Mouse (Mus musculus) testis, postnatal 14 days (tissue): ENCODE data around the gene Olfr447.

ENCODE experiments used
- DNase-seq: peaks from one replicate; pipeline ENCODE4 v3.0.0; 2021; ENCODE audit warnings: low spot score

The Olfr447 gene

DNA sequence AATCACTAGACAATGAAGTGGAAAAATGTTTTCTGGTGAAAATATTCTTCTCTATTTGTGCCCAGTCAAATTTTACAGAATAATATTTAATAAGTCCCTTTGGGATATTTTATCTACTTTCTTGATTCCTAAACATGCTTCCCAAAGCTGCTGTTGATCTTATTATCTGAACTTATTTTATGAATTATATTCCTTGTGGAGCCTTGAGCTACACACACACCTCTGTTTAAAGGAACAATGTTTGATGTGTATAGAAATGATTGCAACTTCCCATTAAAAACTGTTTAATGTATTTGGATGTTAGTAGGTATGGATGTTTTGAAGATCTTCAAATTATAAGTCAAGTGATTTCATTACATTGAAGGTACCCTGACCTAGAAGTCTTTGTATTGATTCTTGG is at the start of gene Olfr447:
TSS of gene Olfr447 (plus strand) at position 301 of the 400 bp plus-strand sequence.
- no peak for DNase-seq

DNA sequence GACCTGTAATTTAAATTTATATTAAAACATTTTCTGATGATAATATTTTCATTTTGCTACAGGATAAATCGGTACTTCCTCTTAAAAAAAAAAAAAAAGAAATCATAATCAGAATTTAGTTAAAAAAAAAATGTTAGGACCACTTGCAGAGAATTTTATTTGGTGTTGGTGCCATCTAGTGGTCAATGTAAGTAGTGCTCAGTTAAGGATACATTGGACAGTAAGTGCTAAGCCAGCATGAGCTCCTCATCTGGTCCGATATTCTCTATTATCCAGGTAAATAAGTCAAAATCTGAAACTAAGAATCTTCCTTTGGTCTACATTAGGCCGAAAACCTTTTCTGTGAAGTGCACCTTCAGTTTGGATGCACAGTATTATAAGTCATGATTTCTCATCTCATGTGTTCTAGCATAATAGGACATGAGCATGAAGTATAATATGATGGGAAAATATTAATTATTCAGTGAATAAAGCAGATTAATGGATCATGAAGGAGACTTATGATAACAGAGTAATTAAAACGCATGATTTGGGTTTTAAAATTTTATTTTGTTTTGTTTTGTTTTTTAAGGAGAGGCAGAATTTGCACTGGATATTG is 48.4 kb upstream of the Olfr447 start:
- no peak for DNase-seq

DNA sequence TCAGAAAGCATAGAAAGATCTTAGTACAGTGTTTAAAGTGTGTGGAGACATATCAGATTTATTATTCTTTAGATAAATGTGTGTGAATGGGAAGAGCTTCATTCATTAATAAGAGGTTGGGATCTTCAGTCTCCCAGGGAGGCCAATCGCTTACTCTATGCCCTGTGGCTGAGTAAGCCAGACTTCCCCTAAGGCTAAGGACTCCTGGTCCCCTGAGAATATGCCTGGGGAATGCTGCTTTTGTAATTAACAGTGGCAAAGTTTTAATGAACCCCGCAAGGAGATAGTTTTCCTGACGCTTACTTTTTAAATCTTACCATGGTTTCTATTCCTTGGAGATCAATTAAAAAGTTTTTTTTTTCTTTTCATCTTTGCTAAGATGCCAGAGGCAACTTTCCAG is 39.0 kb upstream of the Olfr447 start:
- no peak for DNase-seq

DNA sequence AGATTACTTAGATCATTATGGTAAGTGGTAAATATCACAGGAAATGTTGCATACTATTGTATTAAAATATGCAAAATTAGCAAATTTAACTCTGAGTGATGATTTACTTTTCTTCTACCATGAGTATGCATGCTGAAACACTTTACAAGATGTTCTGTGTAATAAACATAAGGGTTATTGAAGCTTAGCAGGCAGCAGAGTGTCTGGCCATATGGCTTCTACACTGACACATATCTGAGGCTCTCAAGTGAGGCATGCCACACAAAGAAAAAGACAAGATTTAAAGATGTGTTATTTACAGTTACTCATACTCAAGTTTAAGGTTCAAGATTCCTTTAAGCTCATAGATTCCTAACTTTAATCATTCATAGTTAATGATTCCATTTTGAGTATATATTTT is 32.4 kb upstream of the Olfr447 start:
- DNase-seq: no peak

DNA sequence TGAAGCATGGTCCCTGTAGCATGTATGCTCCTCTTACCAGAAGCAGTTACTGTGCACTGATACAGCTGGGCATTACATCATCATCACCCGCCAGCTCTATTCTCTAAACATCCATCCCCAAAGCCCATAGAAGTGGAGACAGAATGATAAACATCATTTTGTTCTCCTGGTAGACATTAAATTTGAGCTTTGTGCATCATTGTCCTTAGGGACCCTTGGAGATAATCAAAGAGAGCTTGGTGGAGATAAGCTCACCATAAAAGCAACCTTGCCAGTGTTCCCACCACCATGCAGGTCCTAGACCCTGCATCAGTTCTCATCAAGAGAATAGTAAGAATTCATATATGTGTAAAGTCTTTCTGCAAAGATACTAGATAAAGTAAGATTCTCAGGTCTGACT is 18.5 kb upstream of the Olfr447 start, which contains the start of gene Olfr448:
TSS of gene Olfr448 (plus strand) at position 301 of the 400 bp plus-strand sequence.
- DNase-seq: no peak

DNA sequence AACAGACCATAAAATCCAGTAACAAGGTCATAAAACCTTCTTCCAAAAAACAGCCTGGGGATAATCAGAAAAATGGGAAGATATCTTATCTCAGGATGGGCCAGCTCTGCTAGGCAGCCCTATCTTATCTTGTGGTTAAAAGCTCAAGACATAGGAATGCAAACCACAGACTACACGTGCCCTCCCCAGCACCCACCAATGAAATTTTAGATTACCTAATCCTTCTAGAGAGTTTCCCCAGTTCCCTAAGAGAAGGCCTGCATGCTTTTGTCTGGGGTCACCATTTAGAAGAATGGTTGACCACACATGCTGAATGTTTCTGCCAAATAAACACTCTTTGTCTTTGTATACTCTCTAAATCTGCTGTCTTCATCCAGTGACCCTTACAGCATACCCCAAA is 8.3 kb upstream of the Olfr447 start:
- no peak for DNase-seq

DNA sequence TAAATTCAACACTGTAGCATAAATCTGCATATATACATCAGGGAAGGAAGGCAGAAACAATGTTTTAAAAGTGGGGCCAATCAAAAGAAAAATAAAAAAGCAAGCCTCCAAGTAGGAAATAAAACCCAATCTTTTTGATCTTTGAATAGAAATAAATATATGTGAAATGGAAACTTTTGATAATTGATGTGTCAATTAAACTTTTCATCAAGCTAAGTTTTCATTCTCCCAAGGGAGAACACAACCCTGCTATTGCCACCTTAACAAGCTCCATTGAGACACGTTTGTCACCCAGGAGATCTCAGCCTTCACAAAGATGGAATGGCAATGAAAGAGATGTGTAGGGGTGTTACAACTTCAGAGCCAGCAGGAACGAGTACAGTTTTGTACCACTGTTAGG is 12.4 kb downstream of the Olfr447 start, which contains the start of gene Olfr446:
TSS of gene Olfr446 (plus strand) at position 301 of the 400 bp plus-strand sequence.
- no peak for DNase-seq

DNA sequence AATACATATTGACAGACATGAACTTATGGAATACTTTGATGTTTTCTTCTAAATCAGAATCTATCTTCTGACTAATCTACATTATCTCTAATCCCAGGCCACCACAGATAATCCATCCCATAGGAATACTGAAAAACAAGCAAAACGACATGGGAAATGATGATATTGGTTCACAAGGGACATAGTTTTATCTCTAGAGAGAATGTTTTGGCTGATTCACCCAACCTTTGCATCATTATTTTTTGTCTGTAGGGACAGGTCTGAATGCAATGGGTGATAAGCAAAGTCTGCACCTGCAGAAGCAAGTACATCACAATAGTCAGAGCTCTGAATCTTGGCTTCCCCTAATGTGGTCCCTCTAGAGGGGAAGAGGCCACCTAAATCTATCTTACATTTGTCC is 40.1 kb downstream of the Olfr447 start, which contains the start of gene Olfr444:
TSS of gene Olfr444 (plus strand) at position 301 of the 400 bp plus-strand sequence.
- DNase-seq: no peak
